Mouse (Mus musculus) spleen, adult 2 months (tissue): Measurements from ENCODE around the gene Dusp1. TPM values are rescaled to one million over a fixed set of nuclear protein-coding genes. Genes with fewer than 3 reads are reported as not detected.

Experiments used
- DNase-seq, 2 experiments: peaks; one replicate each; pipeline versions ENCODE4 v3.0.0 to v3.0.0-alpha.2; 2012 to 2021; ENCODE audit warnings: low spot score in 2 of 2, low read depth in 1 of 2
- H3K27ac ChIP-seq: fragments of 200-500 bp; 2 replicates; pipeline ENCODE4 v1.5.1; 2012; ENCODE audit warnings: low read length, inconsistent platforms; ENCODE audit not compliant: insufficient read depth
- H3K27me3 ChIP-seq: fragments of 200-500 bp; 2 replicates; pipeline ENCODE4 v1.6.1; 2012; ENCODE audit warnings: mild to moderate bottlenecking, moderate library complexity, low read length, inconsistent platforms; ENCODE audit not compliant: control insufficient read depth, insufficient read depth
- H3K36me3 ChIP-seq: fragments of 200-500 bp; 2 replicates; pipeline ENCODE4 v1.6.1; 2012; ENCODE audit warnings: mild to moderate bottlenecking, low read length, inconsistent platforms; ENCODE audit not compliant: control insufficient read depth, insufficient read depth
- H3K4me1 ChIP-seq: fragments of 200-500 bp; 2 replicates; pipeline ENCODE4 v1.6.1; 2011; ENCODE audit warnings: inconsistent platforms; ENCODE audit not compliant: control insufficient read depth, insufficient read depth, insufficient read length
- H3K4me3 ChIP-seq: fragments of 200-500 bp; 2 replicates; pipeline ENCODE4 v1.5.1; 2011; ENCODE audit warnings: mild to moderate bottlenecking, inconsistent platforms; ENCODE audit not compliant: insufficient read depth, insufficient read length; ENCODE audit errors: extremely low read depth
- CTCF ChIP-seq: fragments of 200-500 bp; IDR thresholded peaks from 2 replicates; pipeline ENCODE4 v1.5.1; 2011; ENCODE audit warnings: mild to moderate bottlenecking, inconsistent platforms; ENCODE audit not compliant: insufficient read depth, insufficient read length, insufficient replicate concordance; ENCODE audit errors: extremely low read depth
- POLR2A ChIP-seq: fragments of 200-500 bp; IDR thresholded peaks from 2 replicates; pipeline ENCODE4 v1.6.1; 2011; ENCODE audit warnings: low read depth, low read length, inconsistent platforms
- WGBS: fragments of 180-500 bp; shearing (Covaris S2); methylation state at CpG from one replicate; pipeline ENCODE4 v1.1.7; 2018; 5-methylcytosine and 5-hydroxymethylcytosine counted together
- polyA plus RNA-seq: library from polyadenylated mRNA; depleted of rRNA; stranded (reverse); fragments of >200 nt; gene quantifications from 2 replicates; pipeline ENCODE4 v1.2.3, GENCODE M21; 2012

The Dusp1 gene
- polyA plus RNA-seq, 1 experiment, result 44.3 TPM

GRCm38 (mm10) chr17:26596168-26596658 lies 34.3 kb upstream of the Dusp1 start:
- Histone ChIP-seq H3K27me3 (no peaks in the 10 kb centered on the region), H3K36me3 (no peaks in the 10 kb centered on the region), H3K4me1 (peaks cover 14% of the 10 kb centered on the region), H3K27ac (no peak overlapping the region), H3K4me3 (no peak overlapping the region)
- TF ChIP-seq CTCF, result no peak
- no peak for TF ChIP-seq POLR2A
- no peak for DNase-seq
- WGBS, result 59% methylated on average over 7 of the region's 7 CpGs

DNA sequence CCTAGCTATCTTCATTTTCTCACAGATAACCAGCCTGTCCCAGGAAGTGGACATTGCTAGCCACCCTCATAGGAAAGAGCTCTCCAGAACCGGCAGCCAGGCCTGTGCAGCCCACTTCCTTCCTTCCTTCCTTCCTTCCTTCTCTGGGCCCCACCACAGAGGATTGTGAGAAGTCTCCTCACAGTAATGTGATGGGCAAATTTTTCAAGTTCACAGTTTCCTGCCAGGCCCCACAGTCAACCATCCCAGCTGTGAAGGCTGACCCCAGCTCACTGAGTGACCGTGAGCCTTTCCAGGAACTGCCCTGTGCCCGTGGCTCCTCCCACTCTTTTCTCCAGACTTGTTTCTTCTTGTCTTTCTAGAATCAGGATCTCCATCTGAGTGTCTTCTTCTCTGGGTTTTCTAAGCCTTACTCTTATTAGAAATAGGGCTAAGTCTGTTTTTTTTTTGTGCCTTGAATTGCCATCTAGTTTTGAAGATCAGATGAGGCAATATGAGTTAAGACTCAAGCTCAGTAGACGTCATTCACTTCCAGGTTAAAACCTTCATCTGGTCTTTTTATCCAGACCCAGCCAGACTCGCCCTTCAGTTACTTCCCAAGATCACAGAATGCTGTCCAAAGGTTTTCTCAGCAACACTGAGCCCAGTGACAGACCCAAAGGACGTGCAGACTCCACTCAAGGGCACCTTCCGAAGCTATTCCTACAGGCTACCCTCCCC lies 33.7 kb upstream of the Dusp1 start:
- WGBS, result 50% methylated on average over 7 of the region's 7 CpGs
- H3K4me1 ChIP-seq, result peaks cover 14% of the 10 kb centered on the region
- H3K36me3 ChIP-seq, result no peaks in the 10 kb centered on the region
- peak overlapping the region; percentile 42 for H3K27ac ChIP-seq
- no peak overlapping the region for H3K4me3 ChIP-seq
- TF ChIP-seq CTCF (no peak), POLR2A (no peak)
- no peaks in the 10 kb centered on the region for H3K27me3 ChIP-seq
- DNase-seq, result no peak

DNA sequence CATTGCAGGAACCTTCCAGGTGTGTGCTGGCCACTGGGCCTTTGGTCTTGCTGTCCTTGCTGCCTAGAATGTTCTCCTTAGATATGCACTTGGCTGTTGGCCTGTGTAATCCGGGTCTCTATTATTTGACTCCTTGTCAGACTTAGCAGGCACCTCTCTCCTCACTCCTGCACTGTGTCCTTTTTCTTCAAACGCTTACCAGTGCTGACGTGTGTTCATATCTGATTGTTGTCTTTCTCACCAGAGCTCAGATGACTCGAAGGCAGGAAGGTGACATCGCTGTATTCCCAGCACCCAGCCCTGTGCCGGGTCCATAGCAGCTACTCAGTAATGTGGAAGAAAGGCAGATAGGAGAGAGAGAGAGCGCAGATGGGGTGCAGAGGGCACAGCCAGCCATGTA lies 33.0 kb upstream of the Dusp1 start:
- TF ChIP-seq CTCF, result no peak
- TF ChIP-seq POLR2A, result no peak
- H3K4me1 ChIP-seq, result peaks cover 14% of the 10 kb centered on the region
- peak overlapping the region; percentile 42 for H3K27ac ChIP-seq
- H3K4me3 ChIP-seq, result no peak overlapping the region
- DNase-seq, result no peak
- 64% methylated on average over 7 of the region's 7 CpGs for WGBS
- no peaks in the 10 kb centered on the region for H3K27me3 ChIP-seq
- H3K36me3 ChIP-seq, result no peaks in the 10 kb centered on the region

- Histone ChIP-seq H3K27me3 (no peaks in the 10 kb centered on the region), H3K4me3 (no peak overlapping the region), H3K27ac (no peak overlapping the region), H3K36me3 (no peaks in the 10 kb centered on the region), H3K4me1 (peaks cover 14% of the 10 kb centered on the region)
- no peak for TF ChIP-seq POLR2A
- TF ChIP-seq CTCF, result no peak
- WGBS, result 75% methylated on average over 7 of the region's 7 CpGs
- DNase-seq, result no peak
Measured at GRCm38 (mm10) chr17:26594171-26594570, 32.2 kb upstream of the Dusp1 start.

DNA sequence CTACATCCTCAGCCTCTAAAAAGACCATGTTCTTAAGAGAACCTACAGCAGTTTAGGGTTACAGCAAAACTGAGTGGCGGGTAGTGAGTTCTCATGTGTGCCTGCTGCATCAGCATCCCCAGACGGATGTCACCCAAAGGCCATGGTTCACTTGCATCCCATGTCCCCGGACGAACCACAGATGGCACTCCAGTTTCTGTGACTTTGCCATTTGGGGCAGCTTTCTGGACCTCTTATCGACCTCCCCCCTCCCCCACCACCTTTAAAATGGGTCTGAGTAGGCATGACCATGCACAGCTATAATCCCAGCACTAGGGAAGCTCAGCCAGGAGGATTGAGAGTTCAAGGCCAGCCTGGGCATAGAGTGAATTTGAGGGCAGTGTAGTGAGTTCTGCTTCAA lies 31.3 kb upstream of the Dusp1 start:
- no peak overlapping the region for H3K4me3 ChIP-seq
- 94% methylated on average over 5 of the region's 5 CpGs for WGBS
- no peak overlapping the region for H3K27ac ChIP-seq
- H3K36me3 ChIP-seq, result no peaks in the 10 kb centered on the region
- no peak for DNase-seq
- peaks cover 14% of the 10 kb centered on the region for H3K4me1 ChIP-seq
- TF ChIP-seq POLR2A (no peak), CTCF (no peak)
- no peaks in the 10 kb centered on the region for H3K27me3 ChIP-seq

DNA sequence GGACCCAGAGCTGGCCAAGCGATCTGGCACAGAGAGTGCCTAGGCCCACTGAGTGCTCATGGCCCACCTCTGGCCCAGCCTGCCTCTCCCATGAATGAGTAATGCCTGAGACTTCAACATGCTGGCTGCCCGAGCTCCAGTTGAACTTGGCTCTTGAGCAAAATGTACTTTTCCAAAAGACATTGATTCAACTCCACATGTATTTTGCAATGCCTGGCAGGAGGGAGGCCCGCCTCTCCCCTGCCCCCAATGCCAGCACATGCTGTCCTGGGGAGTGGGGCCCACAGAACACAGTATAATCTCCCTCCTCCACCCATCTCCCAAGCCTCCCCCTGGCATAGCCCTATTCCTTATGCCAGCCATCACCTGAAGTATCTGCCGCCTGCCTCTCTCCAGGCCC lies 30.6 kb upstream of the Dusp1 start:
- H3K36me3 ChIP-seq, result no peaks in the 10 kb centered on the region
- 84% methylated on average over 4 of the region's 4 CpGs for WGBS
- H3K4me1 ChIP-seq, result peaks cover 14% of the 10 kb centered on the region
- H3K4me3 ChIP-seq, result no peak overlapping the region
- DNase-seq, result no peak
- TF ChIP-seq POLR2A (no peak), CTCF (no peak)
- no peak overlapping the region; the same call in 1 of the 2 replicates for H3K27ac ChIP-seq
- no peaks in the 10 kb centered on the region for H3K27me3 ChIP-seq

- 93% methylated on average over 12 of the region's 12 CpGs for WGBS
- H3K4me3 ChIP-seq, result no peak overlapping the region
- H3K4me1 ChIP-seq, result no peaks in the 10 kb centered on the region; the same call in 1 of the 2 replicates
- H3K27me3 ChIP-seq, result no peaks in the 10 kb centered on the region
- DNase-seq, result no peak
- H3K36me3 ChIP-seq, result no peaks in the 10 kb centered on the region
- TF ChIP-seq CTCF (no peak), POLR2A (no peak)
- no peak overlapping the region for H3K27ac ChIP-seq
Measured at GRCm38 (mm10) chr17:26587961-26588487, 26.1 kb upstream of the Dusp1 start.
